In the genomic region with DNA sequence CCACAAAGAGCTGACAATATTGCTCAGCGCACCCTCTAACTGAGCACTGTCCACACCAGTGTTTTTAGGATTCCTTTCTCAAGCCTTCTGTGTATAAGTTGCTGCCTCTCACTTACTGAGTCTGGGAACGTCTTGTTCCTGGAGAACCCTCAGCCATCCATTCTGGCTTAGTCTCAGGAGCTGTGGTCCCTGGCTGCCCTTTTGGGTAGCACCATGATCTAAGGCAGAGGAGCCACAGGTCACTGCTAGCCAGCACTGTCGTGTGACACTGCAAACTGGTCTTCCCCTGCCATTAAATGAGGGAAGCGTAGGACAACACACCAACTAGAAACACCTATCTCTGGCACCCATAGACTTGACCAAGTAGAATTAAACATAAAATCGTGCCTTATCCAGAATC, we compare ENCODE assay signal across 14 mouse cellular contexts. TPM values are rescaled to one million over a fixed set of nuclear protein-coding genes. Genes with fewer than 3 reads are reported as not detected.
DNase-seq lines count a peak whose midpoint lies in the region; TF ChIP-seq lines count a peak whose summit lies in the region.
"Had no signal": no experiment of that assay in that cellular context is flagged by ENCODE, and none has a peak within 500 bp of the region (broad histone marks: within the 10 kb centered on the region; RNA-seq: fewer than 3 reads in every experiment).

No protein-coding gene starts in this region.

- peak; percentile 54 for DNase-seq in gastrocnemius, postnatal 25 days
- no peak for DNase-seq in gastrocnemius, postnatal 36 days
- DNase-seq in layer of hippocampus, adult 2 months (ENCODE audit: low spot score in 2 of 2): no peak
- no peak for DNase-seq in layer of hippocampus, adult 8-10 months (ENCODE audit: low spot score in 2 of 2)
- peak; percentile 13 for DNase-seq in lung, postnatal 36 days
- DNase-seq in lung, postnatal 14 days: no peak
- no peak for DNase-seq in testis, postnatal 14 days (ENCODE audit: low spot score)
- DNase-seq: B cell, adult 2 months; cerebellum, adult 9-10 months; kidney, adult 18-20 months; thymus, postnatal 14 days had no signal

- intact Hi-C loops in gastrocnemius, postnatal 36 days (cut with DNase I): no loop called here

- H3K27ac ChIP-seq in layer of hippocampus, adult 2 months: peak overlapping the region; percentile 51
- H3K27ac ChIP-seq: embryonic facial prominence, embryonic 15.5 days; hindbrain, embryonic 14.5 days; midbrain, embryonic 12.5 days had no signal

- H3K4me3 ChIP-seq in layer of hippocampus, adult 2 months: no peak overlapping the region; the same call in 1 of the 2 replicates
- H3K4me3 ChIP-seq: embryonic facial prominence, embryonic 15.5 days; midbrain, embryonic 12.5 days had no signal

- no peak for TF ChIP-seq CTCF in layer of hippocampus, adult 2 months (conservative IDR thresholded peaks at IDR 0.05)

RNA-seq across cellular contexts. Expression of a gene that starts 15.6 kb away (rescaled TPM):
- 10 to 100 TPM; 11.8 to 13.1 TPM for total RNA-seq in gastrocnemius, postnatal 25 days (2021)
- 10 to 100 TPM; 10.7 to 14.5 TPM for total RNA-seq in gastrocnemius, postnatal 36 days (2021)
- 10 to 100 TPM; 24.1 to 27.4 TPM for total RNA-seq in layer of hippocampus, adult 2 months (2021)
- 10 to 100 TPM; 23.7 to 30.1 (median 25.5) TPM for total RNA-seq in layer of hippocampus, adult 8-10 months (2022)

RNA-seq across cellular contexts. Expression of a gene that starts 21.6 kb away (rescaled TPM):
- total RNA-seq in gastrocnemius, postnatal 25 days (2021): 1 to 10 TPM; 3.5 to 4.4 TPM
- total RNA-seq in gastrocnemius, postnatal 36 days (2021): 1 to 10 TPM; 4.1 to 4.9 TPM
- total RNA-seq in layer of hippocampus, adult 2 months (2021): 10 to 100 TPM; 13.9 to 14.8 TPM
- total RNA-seq in layer of hippocampus, adult 8-10 months (2022): 10 to 100 TPM; 12.1 to 15.1 (median 12.9) TPM

Comparison
In these comparisons a context has a peak if more than half of its experiments do, and no peak if none do; other contexts are left out.
1. DNase-seq: peak in gastrocnemius, postnatal 25 days (single experiment) and lung, postnatal 36 days (single experiment); none in gastrocnemius, postnatal 36 days (0 of 2), layer of hippocampus, adult 2 months (0 of 2), layer of hippocampus, adult 8-10 months (0 of 2), lung, postnatal 14 days (single experiment) and testis, postnatal 14 days (single experiment).